Mouse (Mus musculus) small intestine, adult 2 months (tissue): Measurements from ENCODE around the gene Tns1.
A peak's percentile ranks its signal among the peaks of the same experiment; 100 is the strongest.

Experiments used
- CTCF ChIP-seq: fragments of 200-500 bp; IDR thresholded peaks from 2 replicates; pipeline ENCODE4 v1.5.1; 2012; ENCODE audit warnings: low read depth, mild to moderate bottlenecking, control low read depth, inconsistent platforms, low read length, moderate library complexity, mixed read lengths; ENCODE audit not compliant: insufficient replicate concordance, insufficient read length; ENCODE audit errors: extremely low read depth
- POLR2A ChIP-seq: fragments of 200-500 bp; IDR thresholded peaks from 2 replicates; pipeline ENCODE4 v1.6.1; 2012; ENCODE audit warnings: low read depth, mild to moderate bottlenecking, control low read depth, inconsistent platforms, low read length, moderate library complexity

DNA sequence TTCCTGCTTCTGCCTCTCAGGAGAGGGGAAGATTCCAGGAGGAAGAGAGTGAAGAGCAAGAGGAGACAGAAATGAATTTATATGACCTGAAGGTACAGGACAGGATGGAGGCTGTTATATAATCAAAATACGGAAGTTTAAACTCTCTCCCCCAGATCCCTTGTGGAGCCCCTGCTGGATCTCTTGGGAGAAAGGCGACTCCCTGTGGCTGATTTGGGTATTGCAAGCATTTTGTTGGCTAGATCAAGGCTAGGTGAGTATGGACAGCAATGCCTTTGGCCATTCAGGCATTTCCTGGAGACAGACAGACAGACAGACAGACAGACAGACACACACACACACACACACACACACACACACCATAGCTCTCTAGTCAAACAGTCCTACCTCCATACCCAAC is 46.9 kb downstream of the Tns1 start:
- TF ChIP-seq POLR2A (no peak), CTCF (peak; percentile 65; the same call in 1 of the 2 replicates)
